Comparison of ENCODE assay signal across 21 mouse cellular contexts in the genomic region with DNA sequence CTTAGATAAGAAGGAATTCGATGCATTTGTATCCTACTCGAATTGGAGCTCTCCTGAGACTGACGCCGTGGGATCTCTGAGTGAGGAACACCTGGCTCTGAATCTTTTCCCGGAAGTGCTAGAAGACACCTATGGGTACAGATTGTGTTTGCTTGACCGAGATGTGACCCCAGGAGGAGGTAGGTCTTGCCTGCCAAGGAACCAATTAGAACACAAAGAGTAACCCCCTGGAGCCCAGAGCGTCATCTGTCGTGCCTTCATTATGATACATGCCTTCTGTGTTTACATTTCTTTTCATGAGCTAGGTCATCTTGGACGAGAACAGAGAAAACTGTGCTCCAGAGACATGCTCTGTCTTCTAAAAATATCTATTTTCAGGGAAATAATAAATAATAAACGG. TPM values are rescaled to one million over a fixed set of nuclear protein-coding genes. Genes with fewer than 3 reads are reported as not detected.
A peak's percentile ranks its signal among the peaks of the same experiment; 100 is the strongest.
DNase-seq lines count a peak whose midpoint lies in the region; ATAC-seq and TF ChIP-seq lines count a peak whose summit lies in the region.
"Had no signal": no experiment of that assay in that cellular context is flagged by ENCODE, and none has a peak within 500 bp of the region (broad histone marks: within the 10 kb centered on the region; RNA-seq: fewer than 3 reads in every experiment).

No protein-coding gene starts in this region.

- no peaks in the 10 kb centered on the region for H3K4me1 ChIP-seq in lung, postnatal 0 days (ENCODE audit: insufficient read depth, low read depth, low read length)
- H3K4me1 ChIP-seq in hindbrain, embryonic 16.5 days (ENCODE audit: control insufficient read depth, insufficient read depth, low read depth, low read length) = peaks cover 5% of the 10 kb centered on the region; the same call in 1 of the 2 replicates
- H3K4me1 ChIP-seq: liver, embryonic 13.5 days; megakaryocyte, embryonic 14.5 days had no signal

- no peak overlapping the region for H3K4me3 ChIP-seq in lung, postnatal 0 days (ENCODE audit: low read depth, low read length)
- no peak overlapping the region for H3K4me3 ChIP-seq in hindbrain, embryonic 16.5 days (ENCODE audit: low read length)
- H3K4me3 ChIP-seq: erythroblast, embryonic 14.5 days; liver, embryonic 13.5 days; megakaryocyte, embryonic 14.5 days had no signal

- TF ChIP-seq EP300 in lung, postnatal 0 days (IDR thresholded peaks at IDR 0.05) = no peak

- TF ChIP-seq CTCF in lung, postnatal 0 days (IDR thresholded peaks at IDR 0.05) = no peak

- H3K27ac ChIP-seq in lung, postnatal 0 days (ENCODE audit: low read length) = no peak overlapping the region
- H3K27ac ChIP-seq in hindbrain, embryonic 16.5 days (ENCODE audit: low read depth, low read length) = no peak overlapping the region
- H3K27ac ChIP-seq: liver, embryonic 13.5 days had no signal

- H3K9ac ChIP-seq in lung, postnatal 0 days (replicated peaks; ENCODE audit: low read depth) = no peak overlapping the region
- no peak overlapping the region for H3K9ac ChIP-seq in hindbrain, embryonic 16.5 days (ENCODE audit: low read depth, low read length)
- H3K9ac ChIP-seq: liver, embryonic 13.5 days had no signal

- peak; percentile 12 to 13 for DNase-seq in cerebellum, postnatal 14 days
- DNase-seq in cerebellum, adult 9-10 months = no peak
- peak; percentile 7 for DNase-seq in lung, postnatal 0 days (ENCODE audit: low spot score)
- no peak for DNase-seq in lung, postnatal 4 days
- DNase-seq in retina, embryonic 14.5 days (ENCODE audit: low spot score) = peak; percentile 20
- DNase-seq in Muller cell, postnatal 12 days (ENCODE audit: inconsistent ontology term) = no peak
- DNase-seq in adrenal gland, postnatal 36 days = no peak
- DNase-seq: cerebellum, adult 11 months; gastrocnemius, postnatal 25 days; kidney, adult 9 months; layer of hippocampus, postnatal 36 days; liver, embryonic 13.5 days; thymus, postnatal 25 days had no signal

- H3K4me2 ChIP-seq in lung, postnatal 0 days (replicated peaks; ENCODE audit: low read depth, low read length) = no peak overlapping the region
- H3K4me2 ChIP-seq in hindbrain, embryonic 16.5 days (ENCODE audit: low read length) = peak overlapping the region; percentile 20
- H3K4me2 ChIP-seq: heart, embryonic 11.5 days; liver, embryonic 13.5 days had no signal

- no peaks in the 10 kb centered on the region for H3K9me3 ChIP-seq in lung, postnatal 0 days (ENCODE audit: low read length)
- H3K9me3 ChIP-seq in hindbrain, embryonic 16.5 days (ENCODE audit: control insufficient read depth, low read length) = no peaks in the 10 kb centered on the region
- H3K9me3 ChIP-seq: liver, embryonic 13.5 days; megakaryocyte, embryonic 14.5 days had no signal

- WGBS in lung, postnatal 0 days = 28% methylated on average over 10 of the region's 10 CpGs
- WGBS in hindbrain, embryonic 16.5 days = 28% methylated on average over 10 of the region's 10 CpGs

- no peak for ATAC-seq in lung, postnatal 0 days
- ATAC-seq in hindbrain, embryonic 16.5 days = no peak

- no peaks in the 10 kb centered on the region for H3K36me3 ChIP-seq in lung, postnatal 0 days (ENCODE audit: insufficient read depth, low read length)
- no peaks in the 10 kb centered on the region for H3K36me3 ChIP-seq in hindbrain, embryonic 16.5 days (ENCODE audit: control insufficient read depth, insufficient read depth, low read length)
- H3K36me3 ChIP-seq: liver, embryonic 13.5 days had no signal

- H3K27me3 ChIP-seq in lung, postnatal 0 days (replicated peaks; ENCODE audit: insufficient read depth, low read length) = no peaks in the 10 kb centered on the region
- no peaks in the 10 kb centered on the region for H3K27me3 ChIP-seq in hindbrain, embryonic 16.5 days (replicated peaks; ENCODE audit: control insufficient read depth, insufficient read depth, low read length)
- H3K27me3 ChIP-seq: CH12.LX; liver, embryonic 13.5 days; megakaryocyte, embryonic 14.5 days had no signal

RNA-seq across cellular contexts. Expression of gene Slc9a4, which starts 32.1 kb away (rescaled TPM):
- 0.02 and 0.18 TPM in 2 replicates for polyA plus RNA-seq in lung, postnatal 0 days (2015; fragmentation: Nextera tagmentation; extraction: Ambion mirVana)
- polyA plus RNA-seq in hindbrain, embryonic 16.5 days (2015; fragmentation: Nextera tagmentation; extraction: Ambion mirVana) = 0.24 TPM in 1 of 2 replicates, not detected in the other
- not detected for total RNA-seq in adrenal gland, postnatal 36 days (2021)
- total RNA-seq: heart, postnatal 25 days had no signal
- polyA plus RNA-seq: erythroblast, embryonic 14.5 days; heart, embryonic 11.5 days; limb, embryonic 11.5 days; liver, embryonic 13.5 days; lung, embryonic 16.5 days had no signal

RNA-seq across cellular contexts. Expression of gene Il18rap, which starts 32.6 kb away (rescaled TPM):
- 0.67 and 0.76 TPM in 2 replicates for polyA plus RNA-seq in lung, postnatal 0 days (2015; fragmentation: Nextera tagmentation; extraction: Ambion mirVana)
- polyA plus RNA-seq in hindbrain, embryonic 16.5 days (2015; fragmentation: Nextera tagmentation; extraction: Ambion mirVana) = 0.04 and 0.08 TPM in 2 replicates
- total RNA-seq in adrenal gland, postnatal 36 days (2021) = under 1 TPM in 1 of 2 experiments, not detected in 1; 0.20 TPM
- total RNA-seq: gastrocnemius, postnatal 25 days had no signal

Comparison
In these comparisons a context has a peak if more than half of its experiments do, and no peak if none do; other contexts are left out.
1. DNase-seq: peak in cerebellum, postnatal 14 days (2 of 2), lung, postnatal 0 days (single experiment) and retina, embryonic 14.5 days (single experiment); none in cerebellum, adult 9-10 months (single experiment), lung, postnatal 4 days (0 of 2), Muller cell, postnatal 12 days (single experiment) and adrenal gland, postnatal 36 days (0 of 2).